Mouse (Mus musculus) kidney, adult 2 months (tissue): ENCODE measurements around the gene Naa16. TPM values are rescaled to one million over a fixed set of nuclear protein-coding genes. Genes with fewer than 3 reads are reported as not detected.

Experiments
- DNase-seq: peaks from one replicate; pipeline ENCODE4 v3.0.0; 2021
- H3K27ac ChIP-seq: fragments of 200-500 bp; 2 replicates; pipeline ENCODE4 v1.5.1; 2012; ENCODE audit warnings: low read depth, low read length, control low read depth, inconsistent platforms; ENCODE audit not compliant: insufficient read depth
- H3K27me3 ChIP-seq: fragments of 200-500 bp; replicated peaks from 2 replicates; pipeline ENCODE4 v1.6.1; 2012; ENCODE audit warnings: mild to moderate bottlenecking, moderate library complexity, low read length, inconsistent platforms; ENCODE audit not compliant: control insufficient read depth, insufficient read depth
- H3K36me3 ChIP-seq: fragments of 200-500 bp; 2 replicates; pipeline ENCODE4 v1.6.1; 2012; ENCODE audit warnings: mild to moderate bottlenecking, moderate library complexity, low read length, inconsistent platforms; ENCODE audit not compliant: control insufficient read depth, insufficient read depth
- H3K4me1 ChIP-seq: fragments of 200-500 bp; 2 replicates; pipeline ENCODE4 v1.6.1; 2011; ENCODE audit warnings: low read length; ENCODE audit not compliant: control insufficient read depth, insufficient read depth
- H3K4me3 ChIP-seq: fragments of 200-500 bp; 2 replicates; pipeline ENCODE4 v1.5.1; 2011; ENCODE audit warnings: mild to moderate bottlenecking, low read depth, low read length, control low read depth; ENCODE audit not compliant: insufficient read depth
- CTCF ChIP-seq: fragments of 200-500 bp; conservative IDR thresholded peaks from 2 replicates; pipeline ENCODE4 v1.5.1; 2011; ENCODE audit warnings: low read depth, mild to moderate bottlenecking, control low read depth, low read length, moderate library complexity, mixed read lengths; ENCODE audit not compliant: insufficient read depth, insufficient read length
- POLR2A ChIP-seq: fragments of 200-500 bp; IDR thresholded peaks from one replicate; pipeline ENCODE4 v1.6.1; 2011; ENCODE audit warnings: low read depth, low read length, control low read depth
- WGBS: fragments of 180-500 bp; shearing (Covaris S2); methylation state at CpG from one replicate; pipeline ENCODE4 v1.1.7; 2018; 5-methylcytosine and 5-hydroxymethylcytosine counted together
- polyA plus RNA-seq: library from polyadenylated mRNA; depleted of rRNA; stranded (reverse); fragments of >200 nt; gene quantifications from 2 replicates; pipeline ENCODE4 v1.2.3, GENCODE M21; 2012

The Naa16 gene
- polyA plus RNA-seq, 1 experiment = 3.1 TPM

DNA sequence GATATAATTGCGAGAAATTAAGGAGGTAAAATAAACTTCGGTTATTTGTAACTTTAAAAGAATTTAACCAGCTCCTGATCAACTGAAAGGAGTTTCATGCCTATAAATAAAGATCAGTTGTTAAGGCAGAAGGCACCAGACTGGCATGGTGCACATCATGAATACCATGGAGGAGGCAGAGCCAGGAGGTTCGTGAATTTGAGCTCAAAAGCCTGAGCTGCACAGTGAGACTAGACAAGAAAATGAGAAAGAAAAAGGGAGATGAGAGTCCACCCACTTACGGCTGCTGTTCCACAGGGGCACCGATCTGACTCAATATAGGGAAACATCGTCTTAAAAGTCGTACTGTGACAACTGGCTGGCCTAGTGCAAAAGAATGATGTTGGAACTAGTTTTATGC, 106.6 kb downstream of the Naa16 start:
- Histone ChIP-seq H3K27ac (no peak overlapping the region), H3K27me3 (no peaks in the 10 kb centered on the region), H3K4me1 (no peaks in the 10 kb centered on the region), H3K4me3 (no peak overlapping the region), H3K36me3 (no peaks in the 10 kb centered on the region)
- TF ChIP-seq CTCF (no peak), POLR2A (no peak)
- 97% methylated on average over 7 of the region's 7 CpGs for WGBS
- no peak for DNase-seq

GRCm38 (mm10) chr14:79281894-79282553, 108.6 kb downstream of the Naa16 start:
- no peak for TF ChIP-seq POLR2A
- no peak for TF ChIP-seq CTCF
- 95% methylated on average over 9 of the region's 9 CpGs for WGBS
- H3K4me1 ChIP-seq = no peaks in the 10 kb centered on the region; the same call in 1 of the 2 replicates
- H3K4me3 ChIP-seq = no peak overlapping the region
- no peak overlapping the region for H3K27ac ChIP-seq
- DNase-seq = no peak
- no peaks in the 10 kb centered on the region for H3K36me3 ChIP-seq
- no peaks in the 10 kb centered on the region for H3K27me3 ChIP-seq

- Histone ChIP-seq H3K4me1 (no peaks in the 10 kb centered on the region; the same call in 1 of the 2 replicates), H3K4me3 (no peak overlapping the region), H3K27ac (peak overlapping the region; percentile 26; the same call in 1 of the 2 replicates), H3K27me3 (no peaks in the 10 kb centered on the region), H3K36me3 (no peaks in the 10 kb centered on the region)
- no peak for TF ChIP-seq CTCF
- TF ChIP-seq POLR2A = no peak
- DNase-seq = no peak
- 63% methylated on average over 9 of the region's 9 CpGs for WGBS
Measured at GRCm38 (mm10) chr14:79280456-79280855, 110.1 kb downstream of the Naa16 start.

DNA sequence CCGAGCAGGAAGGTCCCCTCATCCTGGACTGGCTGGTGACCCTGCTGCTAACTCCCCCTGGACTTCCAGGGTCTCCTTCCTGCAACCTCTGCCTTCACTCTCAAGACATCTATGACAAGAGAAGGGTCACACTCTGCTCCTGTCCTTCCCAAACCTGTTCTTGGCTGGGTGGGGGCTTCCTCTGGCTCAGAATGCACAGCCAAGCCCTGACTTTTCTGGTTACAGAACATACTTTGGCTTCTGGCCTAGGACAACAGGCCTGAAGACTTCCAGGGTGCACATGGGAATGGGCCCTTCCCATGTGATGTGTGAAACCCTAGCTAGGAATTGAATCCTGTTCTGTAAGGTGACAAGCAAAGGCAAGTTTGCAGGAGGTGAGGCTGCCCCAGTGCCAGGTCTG, 111.1 kb downstream of the Naa16 start:
- WGBS = 89% methylated on average over 1 of the region's 1 CpGs
- TF ChIP-seq CTCF (no peak), POLR2A (no peak)
- 0 out of 2 replicates have a peak overlapping the region, but pooled peaks have one; percentile 54 for H3K27ac ChIP-seq

DNA sequence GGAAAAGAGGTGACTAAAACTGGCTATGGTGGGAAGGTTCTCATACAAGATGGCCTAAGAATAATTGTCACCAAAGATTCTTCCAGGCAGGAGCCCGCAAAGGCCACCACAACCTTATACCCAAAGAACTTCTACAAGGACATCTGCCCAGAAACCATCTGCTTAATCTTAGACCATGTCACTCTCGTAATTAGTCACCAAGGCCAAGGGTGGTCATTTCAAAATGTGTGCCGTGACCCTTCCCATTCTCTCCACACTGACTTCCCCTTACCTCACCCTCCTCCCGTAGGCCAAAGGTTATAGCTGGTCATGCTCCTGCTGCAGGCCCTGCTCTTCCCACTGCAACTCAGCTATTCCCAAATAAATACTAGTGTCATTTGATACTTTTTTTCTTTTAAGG, 111.7 kb downstream of the Naa16 start:
- Histone ChIP-seq H3K27me3 (no peaks in the 10 kb centered on the region), H3K4me3 (no peak overlapping the region), H3K36me3 (no peaks in the 10 kb centered on the region), H3K4me1 (no peaks in the 10 kb centered on the region; the same call in 1 of the 2 replicates), H3K27ac (peak overlapping the region; percentile 54)
- TF ChIP-seq POLR2A (no peak), CTCF (no peak)
- DNase-seq = no peak
- 73% methylated on average over 4 of the region's 4 CpGs for WGBS

More for the DNA sequence above, 111.1 kb downstream of the Naa16 start:
- peak; percentile 79 for DNase-seq
- Histone ChIP-seq H3K27me3 (no peaks in the 10 kb centered on the region), H3K4me3 (no peak overlapping the region), H3K36me3 (no peaks in the 10 kb centered on the region), H3K4me1 (no peaks in the 10 kb centered on the region; the same call in 1 of the 2 replicates)

- Histone ChIP-seq H3K4me3 (no peak overlapping the region), H3K4me1 (no peaks in the 10 kb centered on the region; the same call in 1 of the 2 replicates), H3K27ac (peak overlapping the region; percentile 82), H3K27me3 (no peaks in the 10 kb centered on the region), H3K36me3 (no peaks in the 10 kb centered on the region)
- WGBS = 58% methylated on average over 7 of the region's 7 CpGs
- TF ChIP-seq CTCF = no peak
- no peak for TF ChIP-seq POLR2A
- DNase-seq = peak; percentile 81
Measured at GRCm38 (mm10) chr14:79277922-79278321, 112.7 kb downstream of the Naa16 start.

DNA sequence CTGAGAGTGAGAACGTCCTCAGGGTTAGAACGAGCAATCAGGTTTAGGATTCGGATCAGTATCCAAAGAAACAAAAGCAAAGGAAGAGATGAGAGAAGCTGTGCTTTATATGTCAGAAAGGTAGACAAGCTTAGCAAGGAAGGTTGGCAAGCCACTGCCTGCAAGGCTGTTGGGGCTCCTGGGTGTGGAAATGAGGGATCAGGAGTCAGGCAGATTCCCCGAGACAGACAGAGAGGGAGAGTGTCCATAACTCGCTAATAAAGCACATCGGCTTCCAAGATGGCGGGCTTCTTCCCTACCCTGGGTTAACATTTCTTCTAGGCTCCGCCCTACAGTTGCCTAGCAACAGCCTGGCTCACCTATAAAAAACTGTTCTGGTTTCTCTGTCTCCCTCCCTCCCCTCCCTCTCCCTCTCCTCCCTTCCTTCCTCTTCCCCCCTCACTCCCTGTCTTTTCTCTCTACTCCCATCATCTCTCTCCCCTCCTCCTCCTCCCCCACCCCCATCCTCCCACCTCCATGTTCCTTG, 114.6 kb downstream of the Naa16 start:
- no peaks in the 10 kb centered on the region for H3K36me3 ChIP-seq
- DNase-seq = no peak
- TF ChIP-seq CTCF = no peak
- TF ChIP-seq POLR2A = no peak
- 73% methylated on average over 8 of the region's 8 CpGs for WGBS
- no peaks in the 10 kb centered on the region for H3K27me3 ChIP-seq
- H3K4me3 ChIP-seq = no peak overlapping the region
- H3K27ac ChIP-seq = no peak overlapping the region
- H3K4me1 ChIP-seq = no peaks in the 10 kb centered on the region; the same call in 1 of the 2 replicates
